Mouse (Mus musculus): ENCODE results near the gene Ascl5.

GRCm38 (mm10) chr1:136031697-136032096 is 18.9 kb upstream of the Ascl5 start:
- TF ChIP-seq CTCF (IDR thresholded peaks at IDR 0.05; ENCODE audit: control insufficient read depth, insufficient read depth, low read length) (no peak), POLR2A (IDR thresholded peaks at IDR 0.05; ENCODE audit: borderline replicate concordance, control insufficient read depth, low read depth, low read length) (no peak)
